Mouse (Mus musculus): Measurements from ENCODE around the gene Lsmem1.

DNA sequence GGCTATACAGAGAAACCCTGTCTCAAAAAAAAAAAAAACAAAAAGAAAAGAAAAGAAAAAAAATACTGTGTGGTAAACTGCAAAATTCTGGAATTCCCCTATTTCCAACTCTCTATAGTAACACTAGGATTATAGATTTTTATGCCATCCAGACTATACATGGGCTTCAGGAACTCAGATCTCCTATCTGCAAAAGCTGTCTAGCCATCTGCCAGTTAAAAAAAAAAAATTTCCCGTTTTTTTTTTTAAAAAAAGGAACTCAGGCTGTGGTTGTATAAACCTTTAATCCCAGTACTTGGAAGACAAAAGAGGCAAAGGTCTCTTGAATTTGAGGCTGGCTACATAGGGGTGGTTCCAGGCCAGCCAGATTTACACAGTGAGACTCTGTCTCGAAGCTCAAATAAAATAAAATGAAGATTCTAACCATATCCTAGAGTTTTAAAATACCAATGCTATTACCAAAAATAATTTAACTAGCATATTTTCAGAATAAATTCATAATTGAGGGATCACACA is 19.2 kb upstream of the Lsmem1 start:
- TF ChIP-seq POLR2A (IDR thresholded peaks at IDR 0.05; ENCODE audit: borderline replicate concordance, insufficient read depth, low read length) (no peak), CTCF (IDR thresholded peaks at IDR 0.05; ENCODE audit: borderline replicate concordance, insufficient read depth, low read depth, low read length) (no peak)

Measured in cerebellum, adult 2 months (tissue).